Mouse (Mus musculus): ENCODE data around the gene Tada3. TPM values are rescaled to one million over a fixed set of nuclear protein-coding genes. Genes with fewer than 3 reads are reported as not detected.
A peak's percentile ranks its signal among the peaks of the same experiment; 100 is the strongest.

The Tada3 gene
- total and polyA plus RNA-seq, 2 experiments from 2014 or later, result 31.0 to 74.0 TPM

DNA sequence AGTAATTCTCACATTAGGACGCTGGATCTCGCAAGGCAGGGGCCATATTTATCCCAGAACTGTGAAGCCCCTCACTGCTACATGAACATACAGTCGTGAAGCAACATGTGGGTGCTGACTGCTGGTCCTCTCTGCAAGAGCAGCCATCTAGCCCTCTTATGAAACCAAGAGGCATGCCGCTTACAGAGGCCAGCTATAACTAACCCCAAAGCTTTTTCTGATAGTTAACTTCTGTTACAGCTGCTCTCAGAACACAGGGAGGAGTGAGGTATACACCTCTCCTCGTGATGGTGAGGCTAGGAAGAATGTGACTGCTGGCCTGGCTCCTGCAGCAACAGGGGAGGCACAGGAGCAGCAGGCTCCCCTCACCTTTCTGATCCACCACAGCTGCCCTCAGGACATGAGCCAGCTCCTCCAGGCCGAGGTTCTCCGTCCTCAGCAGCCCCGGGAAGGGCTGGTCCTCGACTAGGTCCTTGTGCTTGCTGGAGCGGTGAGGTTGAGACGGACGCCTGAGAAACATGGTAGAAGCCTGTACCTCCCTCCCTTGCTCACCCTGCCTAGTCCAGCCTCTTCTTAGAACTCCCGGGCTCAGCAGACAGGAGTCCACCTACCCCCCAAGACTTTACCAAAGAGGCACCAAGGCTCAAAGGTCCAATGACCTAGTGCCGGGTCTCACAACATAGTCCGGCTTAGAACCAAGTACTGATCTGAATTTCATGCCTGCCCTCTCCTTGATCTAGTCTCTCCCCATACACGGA, 40.9 kb upstream of the Tada3 start:
- Histone ChIP-seq H3K27me3 (ENCODE audit: insufficient read depth, low read length) (no peaks in the 10 kb centered on the region), H3K9me3 (ENCODE audit: low read length) (no peaks in the 10 kb centered on the region), H3K4me3 (ENCODE audit: low read depth, low read length) (peak overlapping the region; percentile 49), H3K27ac (ENCODE audit: low read depth, low read length) (peak overlapping the region; percentile 49), H3K36me3 (ENCODE audit: insufficient read depth, low read length) (peaks cover 13% of the 10 kb centered on the region), H3K9ac (replicated peaks; ENCODE audit: low read length, poor library complexity, severe bottlenecking) (peak overlapping the region; percentile 70), H3K4me2 (ENCODE audit: low read depth, low read length, poor library complexity, severe bottlenecking) (peak overlapping the region; percentile 97), H3K4me1 (ENCODE audit: insufficient read depth, low read length) (peaks cover 11% of the 10 kb centered on the region)
- 15% methylated on average over 16 of the region's 16 CpGs for WGBS
- DNase-seq (ENCODE audit: low spot score), result no peak
- peak; percentile 68 for ATAC-seq (ENCODE audit: low FRiP score)
- no peak for TF ChIP-seq CTCF (IDR thresholded peaks at IDR 0.05)

DNA sequence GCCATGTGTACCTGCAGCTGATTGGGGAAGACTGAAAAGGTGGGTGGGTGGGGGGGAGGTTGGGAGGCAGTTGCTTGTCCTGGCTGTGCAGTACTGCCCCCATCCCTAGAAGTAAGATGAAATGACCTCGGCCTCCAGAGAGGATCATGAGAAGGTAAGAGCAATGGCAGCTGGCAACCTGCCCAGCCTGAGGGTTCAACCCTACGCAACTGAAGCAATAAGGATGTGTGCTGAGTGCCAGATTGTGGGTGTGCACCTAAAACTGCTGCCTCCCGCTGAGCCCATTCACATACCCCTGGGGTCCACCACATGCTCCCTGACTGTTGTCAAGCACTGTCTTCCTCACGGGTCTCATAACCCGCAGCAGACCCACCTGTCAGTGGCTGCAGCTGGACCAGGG, 38.7 kb upstream of the Tada3 start:
- Histone ChIP-seq H3K4me1 (ENCODE audit: insufficient read depth, low read length) (peaks cover 11% of the 10 kb centered on the region), H3K4me2 (ENCODE audit: low read depth, low read length, poor library complexity, severe bottlenecking) (no peak overlapping the region), H3K27me3 (ENCODE audit: insufficient read depth, low read length) (no peaks in the 10 kb centered on the region), H3K4me3 (ENCODE audit: low read depth, low read length) (no peak overlapping the region), H3K9me3 (ENCODE audit: low read length) (no peaks in the 10 kb centered on the region), H3K27ac (ENCODE audit: low read depth, low read length) (no peak overlapping the region), H3K9ac (replicated peaks; ENCODE audit: low read length, poor library complexity, severe bottlenecking) (no peak overlapping the region), H3K36me3 (ENCODE audit: insufficient read depth, low read length) (peaks cover 17% of the 10 kb centered on the region)
- DNase-seq (ENCODE audit: low spot score), result no peak
- TF ChIP-seq CTCF (IDR thresholded peaks at IDR 0.05), result no peak
- ATAC-seq (ENCODE audit: low FRiP score), result no peak
- 86% methylated on average over 5 of the region's 5 CpGs for WGBS

DNA sequence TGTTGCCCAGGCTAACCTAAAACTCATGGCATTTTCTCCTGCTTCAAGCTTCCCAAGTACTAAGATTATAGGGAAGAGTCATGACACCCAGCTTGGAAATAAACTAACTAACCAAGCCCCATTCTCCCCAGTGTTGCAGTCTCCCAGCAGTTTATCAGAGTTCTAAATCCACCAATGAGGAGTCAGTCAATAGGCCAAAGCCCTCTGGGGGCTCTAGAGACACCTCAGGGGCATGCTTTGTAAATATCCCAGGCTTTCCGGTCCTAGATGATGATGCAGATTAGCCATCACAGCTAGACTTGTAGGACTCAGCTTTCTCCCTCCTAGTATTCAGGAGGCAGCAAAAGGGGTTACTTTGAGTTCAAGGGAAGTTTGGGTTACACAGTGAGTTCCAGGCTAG, 32.3 kb upstream of the Tada3 start:
- Histone ChIP-seq H3K4me1 (ENCODE audit: insufficient read depth, low read length) (no peaks in the 10 kb centered on the region), H3K9ac (replicated peaks; ENCODE audit: low read length, poor library complexity, severe bottlenecking) (no peak overlapping the region), H3K9me3 (ENCODE audit: low read length) (no peaks in the 10 kb centered on the region), H3K27me3 (ENCODE audit: insufficient read depth, low read length) (no peaks in the 10 kb centered on the region), H3K4me2 (ENCODE audit: low read depth, low read length, poor library complexity, severe bottlenecking) (no peak overlapping the region), H3K27ac (ENCODE audit: low read depth, low read length) (no peak overlapping the region), H3K4me3 (ENCODE audit: low read depth, low read length) (no peak overlapping the region), H3K36me3 (ENCODE audit: insufficient read depth, low read length) (peaks cover 19% of the 10 kb centered on the region)
- ATAC-seq (ENCODE audit: low FRiP score) (no peak), DNase-seq (ENCODE audit: low spot score) (no peak)
- no peak for TF ChIP-seq CTCF (IDR thresholded peaks at IDR 0.05)
- WGBS, result 87% methylated on average over 1 of the region's 1 CpGs

DNA sequence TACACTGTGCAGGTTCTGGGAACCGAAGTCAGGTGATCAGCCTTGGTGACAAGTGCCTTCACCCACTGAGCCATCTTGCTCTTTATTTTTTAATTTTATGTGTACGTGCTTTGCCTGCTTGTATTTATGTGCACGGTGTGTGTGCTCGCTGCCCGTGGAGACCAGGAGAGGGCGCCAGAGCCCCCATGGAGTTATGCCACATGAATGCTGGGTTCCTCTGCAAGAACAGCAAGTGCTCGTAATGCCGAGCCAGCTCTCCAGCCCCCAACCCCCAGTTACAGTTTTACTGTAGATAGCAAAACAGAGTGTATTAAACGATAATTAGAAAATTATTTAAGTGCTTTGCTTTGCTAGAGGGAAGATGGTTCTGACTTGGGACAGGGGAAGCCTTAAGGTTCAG, 29.0 kb upstream of the Tada3 start:
- Histone ChIP-seq H3K36me3 (ENCODE audit: insufficient read depth, low read length) (peaks cover 9% of the 10 kb centered on the region), H3K9ac (replicated peaks; ENCODE audit: low read length, poor library complexity, severe bottlenecking) (no peak overlapping the region), H3K27ac (ENCODE audit: low read depth, low read length) (no peak overlapping the region), H3K27me3 (ENCODE audit: insufficient read depth, low read length) (no peaks in the 10 kb centered on the region), H3K4me2 (ENCODE audit: low read depth, low read length, poor library complexity, severe bottlenecking) (no peak overlapping the region), H3K4me3 (ENCODE audit: low read depth, low read length) (no peak overlapping the region), H3K4me1 (ENCODE audit: insufficient read depth, low read length) (no peaks in the 10 kb centered on the region), H3K9me3 (ENCODE audit: low read length) (no peaks in the 10 kb centered on the region)
- no peak for DNase-seq (ENCODE audit: low spot score)
- TF ChIP-seq CTCF (IDR thresholded peaks at IDR 0.05), result peak; percentile 45
- no peak for ATAC-seq (ENCODE audit: low FRiP score)
- WGBS, result 77% methylated on average over 9 of the region's 9 CpGs

DNA sequence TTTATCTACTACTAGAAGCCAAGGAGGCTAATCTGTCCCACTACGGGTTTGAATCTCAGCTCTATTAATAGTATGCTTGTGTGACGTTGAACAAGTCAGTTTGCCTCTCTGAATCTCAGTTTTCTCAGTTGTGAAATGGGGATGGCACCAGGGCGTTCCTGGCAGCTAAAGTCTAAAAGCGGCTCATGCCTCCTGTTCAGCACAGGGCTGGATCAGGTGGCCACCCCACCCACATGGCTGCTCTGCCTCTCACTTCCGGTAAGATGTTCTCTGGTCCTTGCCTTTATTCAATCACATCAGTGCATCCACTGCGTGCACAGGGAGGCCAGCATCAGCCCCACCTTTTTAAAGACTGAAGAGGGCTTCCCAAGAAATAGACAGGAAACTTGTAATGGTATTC, 27.8 kb upstream of the Tada3 start:
- H3K27ac ChIP-seq (ENCODE audit: low read depth, low read length), result no peak overlapping the region
- no peaks in the 10 kb centered on the region for H3K9me3 ChIP-seq (ENCODE audit: low read length)
- WGBS, result 90% methylated on average over 6 of the region's 6 CpGs
- H3K27me3 ChIP-seq (ENCODE audit: insufficient read depth, low read length), result no peaks in the 10 kb centered on the region
- no peak overlapping the region for H3K9ac ChIP-seq (replicated peaks; ENCODE audit: low read length, poor library complexity, severe bottlenecking)
- peaks cover 15% of the 10 kb centered on the region for H3K36me3 ChIP-seq (ENCODE audit: insufficient read depth, low read length)
- H3K4me2 ChIP-seq (ENCODE audit: low read depth, low read length, poor library complexity, severe bottlenecking), result no peak overlapping the region
- H3K4me1 ChIP-seq (ENCODE audit: insufficient read depth, low read length), result no peaks in the 10 kb centered on the region
- no peak for ATAC-seq (ENCODE audit: low FRiP score)
- no peak for TF ChIP-seq CTCF (IDR thresholded peaks at IDR 0.05)
- no peak overlapping the region for H3K4me3 ChIP-seq (ENCODE audit: low read depth, low read length)
- no peak for DNase-seq (ENCODE audit: low spot score)

GRCm38 (mm10) chr6:113404649-113405448, 27.2 kb upstream of the Tada3 start:
- H3K9me3 ChIP-seq (ENCODE audit: low read length), result no peaks in the 10 kb centered on the region
- ATAC-seq (ENCODE audit: low FRiP score) (no peak; the same call in 1 of the 2 replicates), DNase-seq (ENCODE audit: low spot score) (no peak)
- no peaks in the 10 kb centered on the region for H3K27me3 ChIP-seq (ENCODE audit: insufficient read depth, low read length)
- H3K9ac ChIP-seq (replicated peaks; ENCODE audit: low read length, poor library complexity, severe bottlenecking), result no peak overlapping the region
- H3K4me2 ChIP-seq (ENCODE audit: low read depth, low read length, poor library complexity, severe bottlenecking), result no peak overlapping the region
- 78% methylated on average over 12 of the region's 12 CpGs for WGBS
- H3K36me3 ChIP-seq (ENCODE audit: insufficient read depth, low read length), result peaks cover 15% of the 10 kb centered on the region
- no peak overlapping the region for H3K4me3 ChIP-seq (ENCODE audit: low read depth, low read length)
- TF ChIP-seq CTCF (IDR thresholded peaks at IDR 0.05), result no peak
- no peaks in the 10 kb centered on the region for H3K4me1 ChIP-seq (ENCODE audit: insufficient read depth, low read length)
- no peak overlapping the region for H3K27ac ChIP-seq (ENCODE audit: low read depth, low read length)
